Mouse (Mus musculus) kidney, embryonic 15.5 days (tissue): Measurements from ENCODE around the gene Mecom. TPM values are rescaled to one million over a fixed set of nuclear protein-coding genes. Genes with fewer than 3 reads are reported as not detected.
"Not testable (repeated sequence)": the region's sequence is repeated elsewhere in the genome, so short reads cannot be mapped to it uniquely, and the experiment has no call there.

Source experiments
- ATAC-seq: fragments of 200-750 bp; cut with Nextera tagmentation; replicated peaks from 2 replicates; pipeline ENCODE4 v1.8.0; 2017; ENCODE audit warnings: moderate TSS enrichment; ENCODE audit not compliant: low FRiP score
- H3K27ac ChIP-seq: fragments of 300-500 bp; sonication (generic); 2 replicates; pipeline ENCODE4 v1.5.1; 2015; ENCODE audit warnings: mild to moderate bottlenecking, inconsistent platforms
- H3K27me3 ChIP-seq: fragments of 300-500 bp; sonication (generic); 2 replicates; pipeline ENCODE4 v1.6.1; 2015; ENCODE audit warnings: inconsistent platforms
- H3K36me3 ChIP-seq: fragments of 300-500 bp; sonication (generic); 2 replicates; pipeline ENCODE4 v1.6.1; 2015; ENCODE audit warnings: inconsistent platforms
- H3K4me1 ChIP-seq: fragments of 300-500 bp; sonication (generic); 2 replicates; pipeline ENCODE4 v1.6.1; 2015; ENCODE audit warnings: inconsistent platforms
- H3K4me2 ChIP-seq: fragments of 300-500 bp; sonication (generic); 2 replicates; pipeline ENCODE4 v1.6.1; 2015; ENCODE audit warnings: moderate library complexity, mild to moderate bottlenecking, inconsistent platforms
- H3K4me3 ChIP-seq: fragments of 300-500 bp; sonication (generic); replicated peaks from 2 replicates; pipeline ENCODE4 v1.5.1; 2015; ENCODE audit warnings: mild to moderate bottlenecking, inconsistent platforms
- H3K9ac ChIP-seq: fragments of 300-500 bp; sonication (generic); 2 replicates; pipeline ENCODE4 v1.6.1; 2015; ENCODE audit warnings: mild to moderate bottlenecking, inconsistent platforms
- H3K9me3 ChIP-seq: fragments of 300-500 bp; sonication (generic); replicated peaks from 2 replicates; pipeline ENCODE4 v1.6.1; 2016; ENCODE audit warnings: inconsistent platforms
- WGBS: fragments of 180-500 bp; shearing (Covaris S2); methylation state at CpG from one replicate; pipeline ENCODE4 v1.1.7; 2015; ENCODE audit warnings: mixed read lengths; 5-methylcytosine and 5-hydroxymethylcytosine counted together
- polyA plus RNA-seq: library from polyadenylated mRNA; unstranded; fragments of >200 nt; fragmentation: Nextera tagmentation; extraction: Ambion mirVana; gene quantifications from 2 replicates; pipeline ENCODE4 v1.2.1, GENCODE M21; 2015

Mecom gene
- polyA plus RNA-seq, result 66.4 and 72.7 TPM in 2 replicates

DNA sequence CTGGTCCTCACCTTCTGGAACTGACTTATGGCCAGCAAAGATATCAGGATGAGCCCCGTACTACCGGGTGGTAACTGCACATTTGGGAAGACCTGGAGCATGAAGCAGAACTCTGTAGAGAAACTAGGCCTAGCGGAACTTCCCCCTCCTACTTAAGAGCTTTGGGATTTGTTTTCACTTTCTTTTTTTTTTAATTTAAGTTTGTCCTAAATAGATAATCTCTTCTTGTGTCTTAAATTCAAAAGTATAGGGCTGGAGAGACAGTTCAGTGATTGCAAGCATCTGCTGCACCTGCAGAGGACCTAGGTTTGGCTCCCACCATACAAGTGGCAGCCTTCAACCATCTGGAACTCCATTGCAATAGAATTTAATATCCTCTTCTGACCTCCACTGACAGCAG, at the start of gene Mecom:
Mecom (minus strand) TSS at position 101 of the 400 bp plus-strand sequence.
- Histone ChIP-seq H3K9ac (no peak within 1 kb of the TSS), H3K4me2 (peak within 1 kb of the TSS; percentile 42), H3K4me1 (peaks cover 16% of the 10 kb centered on the region), H3K36me3 (no peaks in the 10 kb centered on the region), H3K27ac (no peak within 1 kb of the TSS), H3K4me3 (no peak within 1 kb of the TSS), H3K9me3 (no peaks in the 10 kb centered on the region), H3K27me3 (no peaks in the 10 kb centered on the region)
- 66% methylated on average over 3 of the region's 3 CpGs for WGBS
- ATAC-seq, result no peak

DNA sequence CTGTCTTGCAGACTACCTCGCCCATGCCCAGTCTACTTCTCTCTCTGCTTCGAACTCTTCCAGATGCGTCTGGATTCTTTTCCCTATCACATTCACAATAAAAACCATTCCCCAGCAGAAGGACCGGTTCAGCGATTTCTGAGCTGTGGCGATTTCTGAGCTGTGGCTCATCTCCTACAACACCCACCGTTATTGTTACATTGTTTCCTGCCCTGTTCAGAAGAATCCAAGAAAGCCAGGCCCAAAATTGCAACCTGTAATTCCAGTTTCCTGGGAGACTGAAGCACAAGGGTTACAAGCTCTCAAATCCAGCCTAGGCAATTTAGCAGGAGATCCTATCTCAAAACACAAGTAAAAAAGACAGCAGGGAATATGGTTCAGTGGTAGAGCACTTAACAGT, 49.5 kb upstream of the Mecom start:
- H3K27ac ChIP-seq, result no peak overlapping the region
- WGBS, result 82% methylated on average over 7 of the region's 7 CpGs
- no peaks in the 10 kb centered on the region for H3K36me3 ChIP-seq
- no peak for ATAC-seq
- no peaks in the 10 kb centered on the region for H3K9me3 ChIP-seq
- H3K27me3 ChIP-seq, result peaks cover 9% of the 10 kb centered on the region; the same call in 1 of the 2 replicates
- H3K4me2 ChIP-seq, result no peak overlapping the region
- H3K9ac ChIP-seq, result no peak overlapping the region
- no peak overlapping the region for H3K4me3 ChIP-seq
- H3K4me1 ChIP-seq, result peaks cover 23% of the 10 kb centered on the region

DNA sequence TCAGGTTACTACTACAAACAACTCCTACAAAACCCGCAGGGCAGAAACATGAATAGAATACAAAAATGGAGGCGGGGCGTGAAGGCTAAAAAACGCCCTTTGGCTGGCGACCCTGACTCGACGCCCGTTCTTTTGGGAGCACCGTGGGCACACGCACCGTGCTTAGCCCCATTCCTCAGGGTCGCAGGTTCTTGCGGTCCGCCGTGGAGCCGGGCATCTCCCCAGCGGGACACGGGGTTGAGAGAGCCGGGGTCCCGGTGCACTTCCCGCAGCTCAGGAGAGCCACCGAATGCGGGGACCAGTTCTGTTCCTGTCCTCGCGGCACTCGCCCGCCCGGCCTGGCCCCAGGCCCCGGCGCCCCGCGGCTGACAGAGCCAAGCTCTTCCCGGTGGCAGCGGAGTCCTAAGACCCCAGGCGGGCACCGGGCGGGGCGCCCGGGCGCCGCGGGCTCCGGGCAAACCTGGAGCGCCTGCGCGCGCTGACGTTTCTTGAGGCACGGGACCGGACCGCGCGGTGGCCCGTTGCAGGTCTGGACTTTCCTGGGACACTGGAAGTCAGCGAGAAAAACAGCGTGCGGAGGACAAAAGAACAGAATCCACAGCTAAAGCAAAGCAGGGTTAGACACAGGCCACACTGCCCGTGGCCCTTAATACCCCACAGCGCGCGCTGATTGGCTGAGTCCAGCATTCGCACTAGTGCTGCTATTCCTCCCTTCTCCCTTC, 47.5 kb upstream of the Mecom start:
- Histone ChIP-seq H3K36me3 (no peaks in the 10 kb centered on the region), H3K4me3 (peak overlapping the region; percentile 80), H3K9ac (peak overlapping the region; percentile 74), H3K4me1 (peaks cover 21% of the 10 kb centered on the region), H3K27me3 (peaks cover 9% of the 10 kb centered on the region; the same call in 1 of the 2 replicates), H3K27ac (no peak overlapping the region), H3K4me2 (peak overlapping the region; percentile 93), H3K9me3 (no peaks in the 10 kb centered on the region)
- WGBS, result under 1% methylated on average over 62 of the region's 62 CpGs
- peak; percentile 66 for ATAC-seq

DNA sequence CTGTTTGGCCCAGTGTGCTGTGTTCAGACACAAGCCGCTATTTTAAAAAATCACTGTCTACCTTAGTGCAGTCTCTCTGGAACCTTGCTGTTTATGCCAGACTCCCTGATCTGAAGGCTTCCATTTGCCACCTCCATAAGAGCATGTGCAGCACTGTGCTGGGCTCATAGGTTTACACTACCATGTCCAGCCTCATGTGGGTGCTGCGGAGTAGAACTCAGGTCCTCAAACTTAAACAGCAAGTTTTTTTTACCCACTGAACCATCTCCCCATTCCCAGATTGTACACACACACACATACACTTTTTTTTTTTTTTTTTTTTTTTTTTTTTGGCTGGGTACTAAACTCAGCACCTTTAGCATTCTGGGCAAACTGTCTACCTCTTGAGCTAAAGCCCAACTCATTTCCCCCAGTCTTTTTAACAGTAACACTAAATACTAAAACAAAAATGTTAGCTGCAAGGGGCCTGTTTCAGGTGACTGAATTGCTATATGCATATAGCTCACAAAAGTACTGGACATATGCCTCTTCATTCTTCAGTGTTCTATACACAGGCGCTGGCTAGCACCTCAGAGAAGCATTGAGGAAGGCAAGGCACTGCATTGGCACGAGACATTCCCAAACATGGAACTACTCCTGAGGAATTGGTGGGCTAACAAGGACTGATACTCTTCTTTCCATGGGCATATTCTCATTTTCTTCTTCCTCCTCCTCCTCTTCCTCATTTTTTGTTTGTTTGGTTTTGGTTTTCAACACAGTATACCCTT, 46.1 kb upstream of the Mecom start:
- Histone ChIP-seq H3K27ac (no peak overlapping the region), H3K4me3 (no peak overlapping the region), H3K9me3 (no peaks in the 10 kb centered on the region), H3K27me3 (peaks cover 7% of the 10 kb centered on the region; the same call in 1 of the 2 replicates), H3K4me1 (peaks cover 10% of the 10 kb centered on the region; the same call in 1 of the 2 replicates), H3K9ac (no peak overlapping the region), H3K4me2 (no peak overlapping the region), H3K36me3 (no peaks in the 10 kb centered on the region)
- WGBS, result 81% methylated on average over 4 of the region's 4 CpGs
- no peak for ATAC-seq

DNA sequence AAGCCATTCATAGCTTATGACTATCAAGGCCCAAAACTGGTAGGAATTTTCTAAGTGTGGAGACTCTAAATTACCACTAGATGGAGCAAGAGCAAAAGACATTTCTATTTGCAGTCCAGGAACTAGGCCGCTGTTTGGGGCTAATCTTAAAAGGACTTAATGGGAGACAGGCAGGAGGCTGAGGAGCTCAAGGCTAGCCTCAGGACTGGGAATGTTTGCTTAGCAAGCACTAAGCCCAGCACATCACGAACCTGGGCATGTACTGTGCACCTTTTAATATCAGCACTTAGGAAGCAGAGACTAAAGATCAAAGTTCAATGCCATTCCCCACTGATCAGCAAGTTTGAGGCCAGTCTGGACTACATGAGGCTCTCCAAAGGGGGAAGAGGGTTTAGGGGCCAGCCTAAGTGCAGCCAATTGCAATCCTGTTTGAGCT, 44.6 kb upstream of the Mecom start:
- no peak overlapping the region for H3K4me3 ChIP-seq
- WGBS, result 3% methylated on average over 2 of the region's 2 CpGs
- H3K27me3 ChIP-seq, result no peaks in the 10 kb centered on the region
- peak overlapping the region; percentile 34; the same call in 1 of the 2 replicates for H3K27ac ChIP-seq
- H3K9ac ChIP-seq, result no peak overlapping the region; the same call in 1 of the 2 replicates
- no peaks in the 10 kb centered on the region for H3K9me3 ChIP-seq
- H3K4me1 ChIP-seq, result peaks cover 10% of the 10 kb centered on the region; the same call in 1 of the 2 replicates
- H3K36me3 ChIP-seq, result no peaks in the 10 kb centered on the region
- H3K4me2 ChIP-seq, result no peak overlapping the region
- ATAC-seq, result peak; percentile 61; the same call in 1 of the 2 replicates

DNA sequence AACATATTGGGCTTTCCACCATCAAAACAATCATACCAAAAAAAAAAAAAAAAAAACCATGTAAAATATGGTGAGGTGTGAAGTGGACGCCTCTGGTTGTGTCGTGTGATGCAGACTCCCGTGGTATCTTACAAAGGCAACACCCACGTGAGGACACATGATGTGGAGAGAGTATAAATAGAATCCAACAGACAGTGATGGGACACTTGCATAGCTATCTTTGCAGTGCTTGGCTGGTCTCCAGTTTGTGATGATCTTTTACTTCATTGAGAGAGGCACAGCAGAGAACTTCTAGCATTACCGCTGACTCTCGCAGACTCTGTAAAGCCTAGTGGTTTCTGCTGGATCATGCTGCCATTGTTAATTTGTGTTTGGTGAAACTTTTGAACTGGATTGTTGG, 41.1 kb upstream of the Mecom start:
- Histone ChIP-seq H3K27me3 (no peaks in the 10 kb centered on the region), H3K27ac (no peak overlapping the region), H3K9ac (no peak overlapping the region), H3K36me3 (no peaks in the 10 kb centered on the region), H3K4me3 (no peak overlapping the region), H3K9me3 (no peaks in the 10 kb centered on the region), H3K4me2 (no peak overlapping the region), H3K4me1 (no peaks in the 10 kb centered on the region)
- 81% methylated on average over 6 of the region's 6 CpGs for WGBS
- no peak for ATAC-seq

DNA sequence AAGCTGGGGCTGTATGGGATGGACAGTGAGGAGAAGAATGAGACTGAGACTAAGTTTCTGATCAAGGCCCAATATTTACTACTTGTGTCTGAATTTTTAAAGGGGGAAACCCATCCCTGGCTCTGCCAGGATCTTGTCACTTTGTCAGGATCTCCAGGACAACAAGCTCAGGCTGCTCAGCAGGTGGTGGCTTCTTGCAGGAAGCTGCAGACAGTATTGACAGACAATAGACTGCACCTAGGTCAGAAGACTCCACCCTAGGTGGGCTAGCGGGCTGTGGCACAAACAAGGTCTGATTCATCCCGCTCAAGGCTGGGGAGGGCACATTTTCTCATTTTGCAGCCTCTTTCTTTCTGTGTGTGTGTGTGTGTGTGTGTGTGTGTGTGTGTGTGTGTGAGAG, 25.7 kb upstream of the Mecom start:
- WGBS, result 27% methylated on average over 2 of the region's 2 CpGs

DNA sequence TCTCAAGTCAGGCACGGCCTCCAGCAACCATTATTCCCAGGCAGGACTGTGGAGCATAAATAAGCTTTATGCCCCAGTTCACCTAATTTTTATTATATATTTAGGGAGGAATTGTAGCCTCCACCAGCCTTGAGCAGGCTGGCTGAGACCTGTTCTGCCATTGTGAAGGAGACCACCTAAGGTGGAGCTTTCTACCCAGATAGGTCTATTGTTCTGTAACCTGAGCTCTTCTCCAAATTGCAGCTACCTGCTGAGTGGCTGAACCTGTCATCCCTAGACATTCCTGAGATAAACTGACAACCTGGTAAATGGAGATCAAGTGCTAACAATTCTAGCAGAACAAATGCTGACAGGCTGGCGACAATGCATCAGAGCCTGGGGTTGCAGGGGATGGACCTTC, 18.5 kb upstream of the Mecom start:
- H3K27ac ChIP-seq, H3K4me1 ChIP-seq, H3K9me3 ChIP-seq, H3K4me2 ChIP-seq, H3K36me3 ChIP-seq, H3K9ac ChIP-seq, H3K4me3 ChIP-seq, H3K27me3 ChIP-seq, ATAC-seq: not testable (repeated sequence)
- WGBS, result 0% methylated on average over 1 of the region's 2 CpGs

More for the DNA sequence above, 25.7 kb upstream of the Mecom start:
- Histone ChIP-seq H3K4me2 (no peak overlapping the region), H3K36me3 (no peaks in the 10 kb centered on the region), H3K4me1 (no peaks in the 10 kb centered on the region), H3K27me3 (no peaks in the 10 kb centered on the region), H3K9ac (no peak overlapping the region), H3K9me3 (no peaks in the 10 kb centered on the region), H3K4me3 (no peak overlapping the region), H3K27ac (no peak overlapping the region)
- ATAC-seq, result no peak

DNA sequence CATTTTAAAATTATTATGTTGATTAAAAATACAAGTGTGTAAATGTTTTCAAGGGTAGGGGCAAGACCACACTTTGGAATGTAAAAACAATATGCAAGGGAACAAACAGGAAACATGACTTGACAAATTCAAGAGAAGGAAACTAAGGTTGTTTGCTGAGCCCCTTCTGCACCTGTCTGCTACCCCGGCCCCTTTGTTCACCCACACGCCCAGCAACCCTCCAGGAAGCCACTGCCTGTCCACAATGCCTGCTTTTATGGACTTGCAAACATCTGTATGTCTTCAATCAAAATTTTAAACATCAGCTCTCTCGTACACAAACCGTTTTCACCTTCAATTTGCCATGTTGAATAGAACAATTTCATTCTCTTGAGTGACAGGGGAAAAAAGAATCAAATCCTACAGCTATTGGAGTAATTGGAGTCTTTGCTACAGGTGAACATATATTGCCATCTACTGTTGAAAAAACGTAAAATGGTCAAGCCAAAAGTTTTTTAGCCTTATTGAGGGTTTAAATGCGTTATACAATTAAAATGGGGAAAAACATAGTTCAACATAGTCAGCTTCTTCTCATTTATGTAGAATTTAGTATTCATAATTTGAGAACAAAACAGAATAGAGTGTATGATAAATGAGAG, 13.0 kb upstream of the Mecom start:
- no peaks in the 10 kb centered on the region for H3K9me3 ChIP-seq
- no peak overlapping the region for H3K9ac ChIP-seq
- no peaks in the 10 kb centered on the region for H3K4me1 ChIP-seq
- no peaks in the 10 kb centered on the region for H3K36me3 ChIP-seq
- no peak overlapping the region for H3K4me3 ChIP-seq
- H3K4me2 ChIP-seq, result no peak overlapping the region
- no peak overlapping the region for H3K27ac ChIP-seq
- H3K27me3 ChIP-seq, result no peaks in the 10 kb centered on the region
- no peak for ATAC-seq
- WGBS, result 52% methylated on average over 6 of the region's 6 CpGs

DNA sequence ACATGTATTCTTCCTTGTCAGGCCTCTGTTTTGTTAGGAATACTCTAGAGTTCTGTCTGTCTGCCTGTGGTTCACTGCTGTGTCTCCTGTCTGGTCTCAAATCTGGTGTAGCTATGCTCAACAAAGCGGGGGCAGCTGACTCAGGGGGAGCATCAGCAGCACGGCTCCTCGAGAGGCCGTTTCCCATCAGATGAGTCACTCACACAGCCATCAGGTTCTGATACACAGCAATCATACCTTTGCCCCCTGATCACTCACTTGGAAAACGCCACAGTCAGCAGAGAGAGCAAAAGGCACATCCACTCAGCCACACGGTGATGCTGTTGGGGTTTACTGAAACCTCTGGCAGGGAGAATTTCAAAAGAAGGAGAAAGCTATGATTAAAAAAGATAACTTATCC, 5.9 kb upstream of the Mecom start:
- H3K4me2 ChIP-seq, result no peak overlapping the region
- H3K9me3 ChIP-seq, result no peaks in the 10 kb centered on the region
- H3K4me3 ChIP-seq, result no peak overlapping the region
- WGBS, result 59% methylated on average over 6 of the region's 6 CpGs
- H3K9ac ChIP-seq, result no peak overlapping the region
- no peak overlapping the region for H3K27ac ChIP-seq
- ATAC-seq, result 0 out of 2 replicates have a peak, but pooled peaks have one; percentile 54
- 0 out of 2 replicates have a peak, but pooled peaks cover 3% of the 10 kb centered on the region for H3K4me1 ChIP-seq
- H3K36me3 ChIP-seq, result no peaks in the 10 kb centered on the region
- no peaks in the 10 kb centered on the region for H3K27me3 ChIP-seq

DNA sequence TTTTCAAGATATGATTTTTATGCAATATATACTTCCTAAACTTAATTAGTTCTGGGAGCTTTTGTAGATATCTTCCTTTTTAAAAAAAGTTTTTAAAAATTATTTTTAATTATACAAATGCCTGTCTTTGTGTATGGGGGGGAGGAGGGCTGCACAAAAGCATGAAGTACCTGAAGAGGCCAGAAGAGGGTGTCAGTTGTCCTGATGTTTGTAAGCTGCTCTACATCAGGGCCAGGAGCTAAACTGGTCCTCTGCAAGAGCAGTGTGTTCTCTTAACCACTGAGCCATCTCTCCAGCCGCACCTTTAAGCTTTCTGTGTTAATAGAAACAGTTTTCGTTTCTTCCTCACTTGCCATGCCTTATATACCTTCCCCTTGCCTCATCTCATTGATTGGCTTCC, 2.4 kb upstream of the Mecom start:
- no peak overlapping the region for H3K4me2 ChIP-seq
- no peaks in the 10 kb centered on the region for H3K27me3 ChIP-seq
- no peaks in the 10 kb centered on the region for H3K36me3 ChIP-seq
- WGBS, result 74% methylated on average over 2 of the region's 2 CpGs
- peaks cover 16% of the 10 kb centered on the region for H3K4me1 ChIP-seq
- no peak overlapping the region for H3K9ac ChIP-seq
- no peak for ATAC-seq
- no peaks in the 10 kb centered on the region for H3K9me3 ChIP-seq
- no peak overlapping the region for H3K4me3 ChIP-seq
- no peak overlapping the region for H3K27ac ChIP-seq

DNA sequence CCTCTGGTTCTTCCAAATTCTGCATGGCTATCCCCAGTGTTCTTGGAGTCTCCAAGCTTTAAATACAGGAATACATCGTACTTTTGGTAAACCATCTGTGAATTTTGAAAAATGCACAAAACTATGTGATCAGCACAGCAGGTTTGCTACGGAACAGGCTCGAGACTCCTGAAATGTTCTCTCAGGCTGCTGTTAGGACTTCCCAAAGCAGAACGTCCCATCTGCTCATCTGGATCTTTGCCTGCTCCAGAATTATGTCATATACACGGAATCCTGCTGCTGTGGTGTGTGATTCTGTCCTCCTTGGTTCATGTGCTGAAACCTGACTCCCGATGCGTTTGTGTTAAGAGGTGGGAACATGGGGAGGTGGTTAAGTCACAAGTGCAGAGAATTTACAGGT, 1.1 kb upstream of the Mecom start:
- Histone ChIP-seq H3K36me3 (no peaks in the 10 kb centered on the region), H3K27me3 (no peaks in the 10 kb centered on the region), H3K4me1 (peaks cover 18% of the 10 kb centered on the region), H3K27ac (no peak overlapping the region), H3K9me3 (no peaks in the 10 kb centered on the region), H3K4me3 (no peak overlapping the region), H3K4me2 (no peak overlapping the region), H3K9ac (no peak overlapping the region)
- WGBS, result 66% methylated on average over 7 of the region's 7 CpGs
- no peak for ATAC-seq
